Mouse (Mus musculus): ENCODE measurements at regions not wholly inside any gene's neighbourhood (a gene's known extent, or its start where the extent isn't known, plus 50 kb on each side); places are given as distances from the start of the nearest gene placed in this dataset.
"Not testable (repeated sequence)": the region's sequence is repeated elsewhere in the genome, so short reads cannot be mapped to it uniquely, and the experiment has no call there.

DNA sequence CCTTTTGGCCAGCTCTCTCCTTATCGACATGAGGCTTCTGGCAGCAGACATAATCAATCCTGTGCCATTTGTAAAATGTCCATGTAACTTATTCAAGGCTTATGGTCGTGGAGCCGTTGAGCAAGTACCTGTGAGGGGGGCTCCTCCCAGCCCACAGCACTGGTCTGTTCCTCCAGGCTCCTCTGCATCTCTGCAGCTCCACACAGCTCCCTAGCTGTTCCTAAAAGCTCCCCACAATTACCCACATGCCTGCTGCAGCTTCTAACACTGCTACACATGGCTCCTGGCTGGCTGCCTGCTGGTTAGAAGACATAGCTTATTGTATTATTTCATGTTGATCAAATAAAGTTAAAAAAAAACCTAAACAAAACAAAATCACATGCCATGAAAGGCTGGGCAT lies 77.9 kb downstream of the Tcp10c start:
- not testable (repeated sequence) for DNase-seq (ENCODE audit: low spot score in 2 of 2); H3K27ac ChIP-seq; H3K4me3 ChIP-seq

DNA sequence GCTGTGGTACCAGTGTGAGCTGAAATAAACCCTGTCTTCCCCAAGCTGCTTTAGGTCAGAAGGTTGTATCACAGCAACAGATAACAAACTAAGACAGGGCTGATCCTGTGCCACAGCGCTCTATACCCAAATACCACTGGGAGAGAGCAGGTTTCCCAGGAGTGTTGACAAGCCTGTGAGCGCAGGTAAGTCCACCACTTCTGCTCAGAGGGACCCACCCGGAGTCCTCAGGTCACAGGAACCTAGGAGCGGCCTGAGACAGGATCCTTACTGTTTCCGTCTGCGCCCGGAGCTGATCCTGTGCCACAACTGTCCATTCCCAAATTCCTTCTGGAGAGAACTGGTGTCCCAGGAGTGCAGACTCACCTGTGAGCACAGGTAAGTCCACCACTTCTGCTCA lies 79.8 kb downstream of the Tcp10c start:
- H3K27ac ChIP-seq; DNase-seq (ENCODE audit: low spot score in 2 of 2); H3K4me3 ChIP-seq: not testable (repeated sequence)

DNA sequence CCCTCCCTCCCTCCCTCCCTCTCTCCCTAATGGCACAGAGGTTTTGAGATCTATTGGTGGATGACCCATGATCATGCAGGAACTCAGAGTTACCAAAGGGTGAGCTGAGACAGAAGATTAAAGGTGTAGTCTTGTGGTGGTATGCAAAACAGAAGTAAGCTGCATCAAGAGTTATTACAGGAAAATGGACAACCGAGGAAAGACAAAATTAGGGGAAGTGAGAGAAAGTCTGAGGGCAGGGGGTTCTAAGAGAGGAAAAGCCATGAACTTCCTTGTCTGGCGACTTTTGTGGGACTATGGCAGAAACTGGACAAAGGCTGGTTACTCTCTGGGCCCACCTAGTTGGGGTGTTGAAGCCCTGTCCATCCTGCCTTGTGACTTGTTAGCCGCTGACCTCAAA lies 84.4 kb downstream of the Tcp10c start:
- not testable (repeated sequence) for H3K4me3 ChIP-seq; H3K27ac ChIP-seq; DNase-seq (ENCODE audit: low spot score in 2 of 2)

DNA sequence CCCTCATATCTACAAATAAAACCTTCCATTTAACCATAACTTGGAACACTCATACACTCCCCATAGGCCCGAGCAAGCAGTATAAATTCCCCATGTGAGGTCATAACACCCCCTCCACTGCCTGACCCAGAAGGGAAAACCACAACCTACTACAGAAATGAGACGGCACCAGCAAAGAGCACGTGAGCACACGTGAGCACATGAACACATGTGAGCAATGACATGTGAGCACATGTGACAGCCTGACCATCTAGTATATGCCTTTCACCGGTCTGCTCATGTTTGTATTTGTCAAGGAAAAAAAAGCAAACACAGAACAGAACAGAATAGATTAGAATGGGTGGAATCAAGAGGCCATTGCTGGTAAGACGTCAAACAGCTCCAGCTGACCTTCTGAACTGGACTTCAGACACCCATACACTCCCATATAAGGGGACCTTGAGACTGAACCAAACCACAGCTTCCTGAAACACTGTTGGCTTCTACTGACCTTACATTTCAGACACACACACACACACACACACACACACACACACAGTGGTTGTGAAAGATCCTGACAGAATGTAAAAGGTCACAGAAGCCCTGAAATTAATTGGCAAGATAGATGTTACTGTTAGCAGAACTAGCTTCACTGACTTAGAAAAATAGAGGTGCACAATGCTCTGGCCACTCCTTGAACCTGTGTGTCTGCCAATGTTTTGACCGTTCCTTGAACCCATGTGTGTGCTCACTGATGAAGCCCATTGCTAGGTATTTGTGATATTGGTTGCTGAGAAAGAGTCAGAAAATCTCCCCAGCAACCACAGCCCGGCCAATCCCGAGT lies 86.5 kb downstream of the Tcp10c start:
- not testable (repeated sequence) for H3K27ac ChIP-seq; DNase-seq (ENCODE audit: low spot score in 2 of 2); H3K4me3 ChIP-seq

DNA sequence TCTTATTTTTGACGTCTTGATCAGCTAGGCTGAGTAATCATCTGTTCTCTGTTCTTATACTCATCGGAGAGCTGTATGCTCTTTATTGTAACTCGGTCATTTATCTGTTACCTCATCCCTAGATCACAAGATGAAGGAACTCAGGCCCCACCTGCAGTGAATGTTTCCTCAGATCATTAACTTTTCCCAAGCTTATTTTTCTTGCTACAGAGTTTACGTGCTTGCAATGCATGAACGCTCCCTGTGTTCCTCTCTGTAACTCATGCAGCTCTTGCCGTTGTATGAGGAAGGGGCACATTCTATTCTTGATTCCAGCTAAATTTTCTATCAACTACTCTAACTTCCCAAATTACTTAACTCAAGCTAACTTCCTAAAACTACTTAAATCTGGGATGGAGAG lies 87.9 kb downstream of the Tcp10c start:
- not testable (repeated sequence) for H3K27ac ChIP-seq; DNase-seq (ENCODE audit: low spot score in 2 of 2); H3K4me3 ChIP-seq

DNA sequence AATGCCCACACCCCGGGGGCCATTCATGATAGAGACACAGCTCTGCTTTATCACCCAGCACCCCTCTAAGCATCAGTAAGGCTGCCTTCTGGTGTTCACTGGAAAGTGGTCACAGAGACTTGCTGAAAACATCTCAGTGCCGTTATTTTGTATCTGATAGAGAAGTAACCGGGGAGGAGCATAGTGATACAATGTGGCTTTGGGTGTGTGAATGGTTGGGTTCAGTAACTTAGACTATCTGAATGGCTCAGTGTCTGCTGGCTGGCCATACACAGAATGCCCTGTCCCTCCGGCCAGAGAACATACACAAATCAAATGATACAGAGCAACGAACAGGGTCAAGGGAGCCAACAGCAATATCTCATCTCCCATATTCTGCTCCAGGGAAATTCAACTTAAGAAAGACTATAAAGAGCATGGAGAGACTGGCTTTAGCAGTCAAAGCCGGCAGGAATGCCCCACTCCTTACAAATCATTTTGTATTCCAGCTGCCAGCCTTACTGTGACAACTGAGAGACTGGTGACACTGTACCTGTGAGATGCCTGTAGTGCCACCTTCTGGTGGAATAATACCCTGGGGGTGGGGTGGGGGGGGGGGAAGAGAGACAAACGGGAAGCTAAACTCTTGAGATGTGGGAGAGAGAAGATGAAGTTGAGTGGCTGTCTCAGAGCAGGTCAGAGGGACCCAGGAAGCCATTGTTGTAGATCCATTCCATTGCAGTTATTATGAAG lies 102.7 kb downstream of the Tcp10c start:
- DNase-seq (ENCODE audit: low spot score in 2 of 2): not testable (repeated sequence)

DNA sequence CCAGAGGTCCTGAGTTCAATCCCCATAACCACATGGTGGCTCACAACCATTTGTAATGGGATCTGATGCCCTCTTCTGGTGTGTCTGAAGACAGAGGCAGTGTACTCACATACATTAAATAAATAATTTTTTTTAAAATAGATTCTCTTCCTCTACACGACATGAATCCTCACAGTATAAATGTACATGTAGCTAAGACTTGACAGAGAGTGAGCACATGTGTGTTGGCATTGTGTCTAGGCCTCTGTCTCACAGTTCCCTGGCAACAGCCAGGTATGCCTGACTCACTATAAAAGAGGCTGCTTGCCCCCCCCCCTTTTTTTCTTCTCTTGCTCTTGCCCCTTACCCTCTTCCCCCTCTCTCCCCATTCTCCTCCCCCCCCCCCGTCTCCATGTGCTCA lies 103.6 kb downstream of the Tcp10c start:
- DNase-seq (ENCODE audit: low spot score in 2 of 2); H3K27ac ChIP-seq; H3K4me3 ChIP-seq: not testable (repeated sequence)

More for the DNA sequence above, 102.7 kb downstream of the Tcp10c start:
- H3K27ac ChIP-seq, H3K4me3 ChIP-seq: not testable (repeated sequence)

DNA sequence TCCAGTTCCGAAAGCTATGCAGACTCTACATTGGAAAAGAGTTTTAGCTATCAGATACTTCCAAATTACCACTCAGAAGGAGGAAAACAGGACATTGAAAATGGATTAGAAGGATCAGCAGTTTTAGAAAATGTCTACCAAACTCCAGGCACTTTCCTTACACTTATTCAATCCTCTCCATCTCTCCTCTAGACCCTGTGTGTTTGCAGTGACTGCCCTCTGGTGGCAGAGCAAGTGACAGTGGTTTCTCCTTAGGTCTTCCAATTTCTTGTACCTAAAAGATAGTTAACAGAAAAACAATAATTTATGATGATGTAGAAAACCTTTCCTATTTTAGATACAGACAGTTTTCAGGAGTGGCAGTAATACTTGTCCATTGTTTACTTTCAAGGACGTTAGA lies 104.4 kb downstream of the Tcp10c start:
- H3K27ac ChIP-seq; DNase-seq (ENCODE audit: low spot score in 2 of 2); H3K4me3 ChIP-seq: not testable (repeated sequence)

DNA sequence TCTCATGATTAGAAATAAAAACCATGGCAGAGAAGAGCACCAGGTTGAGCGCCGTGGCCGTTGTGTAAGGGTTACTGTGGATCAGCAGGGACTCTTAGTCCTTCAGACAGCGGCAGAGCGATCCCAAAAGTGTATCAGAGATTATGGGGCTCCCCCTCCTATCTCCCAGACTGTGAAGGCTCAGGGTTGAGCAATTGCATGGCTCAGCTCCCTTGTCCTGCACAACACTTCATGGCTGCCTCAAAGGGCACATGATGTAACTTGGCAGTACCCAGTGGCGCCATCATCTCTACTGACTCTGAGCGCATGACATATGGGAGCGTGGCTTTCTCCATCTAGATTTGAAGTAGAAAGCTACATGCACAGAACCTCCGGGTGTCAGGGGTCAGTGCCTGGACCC lies 108.3 kb downstream of the Tcp10c start:
- DNase-seq (ENCODE audit: low spot score in 2 of 2); H3K27ac ChIP-seq; H3K4me3 ChIP-seq: not testable (repeated sequence)

DNA sequence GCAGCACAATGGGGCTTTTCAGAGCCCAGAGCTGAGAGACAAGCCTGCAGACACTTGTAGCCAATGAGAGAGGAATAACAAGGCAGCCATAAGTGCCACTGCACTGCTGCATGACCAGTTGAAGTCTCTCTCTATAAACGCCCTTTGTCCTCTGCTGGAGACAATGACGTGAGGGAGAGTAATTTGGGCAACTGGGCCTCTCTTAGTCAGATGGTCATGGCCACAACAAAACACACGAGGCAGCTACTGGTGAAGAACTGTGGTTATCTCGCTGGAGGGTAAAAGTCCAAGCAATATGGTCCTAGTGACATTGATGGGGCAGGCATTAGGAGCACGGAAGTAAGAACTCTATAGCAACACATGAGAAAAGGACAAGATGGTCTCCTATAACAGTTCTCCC lies 111.5 kb downstream of the Tcp10c start:
- not testable (repeated sequence) for H3K4me3 ChIP-seq; DNase-seq (ENCODE audit: low spot score in 2 of 2); H3K27ac ChIP-seq

DNA sequence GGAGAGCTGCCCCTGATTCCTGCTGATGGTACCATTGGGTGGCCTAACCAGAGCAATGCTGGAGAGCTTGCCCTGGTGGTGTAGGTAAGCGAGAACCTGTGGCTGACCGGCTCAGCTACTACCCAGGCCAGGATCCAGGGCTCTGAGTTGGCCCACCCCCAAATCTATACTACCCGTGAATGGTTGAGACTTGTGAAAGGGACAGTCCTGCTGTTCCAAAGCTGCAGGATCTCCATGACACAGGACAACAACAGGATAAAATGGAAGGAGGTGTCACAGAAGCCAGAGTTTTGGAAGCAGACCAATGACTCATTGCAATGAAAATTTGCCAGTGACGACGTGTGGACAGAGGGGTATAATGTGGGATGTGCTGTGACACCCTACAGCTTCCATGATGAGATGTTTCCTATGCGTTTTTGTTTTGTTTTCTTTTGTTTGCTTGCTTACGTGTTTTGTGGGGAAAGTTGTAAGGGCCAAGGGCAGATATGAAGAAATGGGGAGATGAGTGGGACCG lies 115.6 kb downstream of the Tcp10c start:
- H3K4me3 ChIP-seq; DNase-seq (ENCODE audit: low spot score in 2 of 2); H3K27ac ChIP-seq: not testable (repeated sequence)

DNA sequence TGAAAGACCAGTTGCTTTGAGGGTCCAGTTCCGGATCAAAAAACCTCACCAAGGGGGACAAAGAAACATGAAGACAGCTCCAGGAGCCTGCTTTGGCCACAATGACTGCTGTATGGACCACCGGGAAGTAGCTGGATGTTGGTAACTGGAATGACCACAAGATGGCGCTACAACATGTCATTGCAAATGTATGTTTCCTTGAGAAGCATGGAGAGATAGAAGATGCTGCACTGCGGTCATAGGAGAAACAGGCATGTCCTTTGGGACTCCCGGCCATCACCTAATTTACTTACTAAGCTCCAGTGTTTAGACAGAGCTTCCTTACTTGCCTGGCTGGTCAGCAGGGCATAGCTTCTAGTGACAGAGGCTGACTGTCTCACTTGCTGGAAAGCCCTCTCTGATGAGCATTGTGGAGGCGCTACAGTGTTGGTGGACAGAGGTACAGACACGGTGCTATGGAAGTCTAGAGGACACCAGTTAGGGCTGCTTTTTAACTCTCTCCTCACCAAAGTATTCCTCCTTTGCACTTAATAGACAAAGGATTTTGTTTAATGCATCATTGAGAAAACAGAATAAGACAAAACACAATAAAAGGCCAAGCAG lies 118.2 kb downstream of the Tcp10c start:
- DNase-seq (ENCODE audit: low spot score in 2 of 2): peak; percentile 72 to 75
- H3K4me3 ChIP-seq: no peak overlapping the region
- H3K27ac ChIP-seq: no peak overlapping the region
- peak; percentile 97 for TF ChIP-seq CTCF (conservative IDR thresholded peaks at IDR 0.05)

DNA sequence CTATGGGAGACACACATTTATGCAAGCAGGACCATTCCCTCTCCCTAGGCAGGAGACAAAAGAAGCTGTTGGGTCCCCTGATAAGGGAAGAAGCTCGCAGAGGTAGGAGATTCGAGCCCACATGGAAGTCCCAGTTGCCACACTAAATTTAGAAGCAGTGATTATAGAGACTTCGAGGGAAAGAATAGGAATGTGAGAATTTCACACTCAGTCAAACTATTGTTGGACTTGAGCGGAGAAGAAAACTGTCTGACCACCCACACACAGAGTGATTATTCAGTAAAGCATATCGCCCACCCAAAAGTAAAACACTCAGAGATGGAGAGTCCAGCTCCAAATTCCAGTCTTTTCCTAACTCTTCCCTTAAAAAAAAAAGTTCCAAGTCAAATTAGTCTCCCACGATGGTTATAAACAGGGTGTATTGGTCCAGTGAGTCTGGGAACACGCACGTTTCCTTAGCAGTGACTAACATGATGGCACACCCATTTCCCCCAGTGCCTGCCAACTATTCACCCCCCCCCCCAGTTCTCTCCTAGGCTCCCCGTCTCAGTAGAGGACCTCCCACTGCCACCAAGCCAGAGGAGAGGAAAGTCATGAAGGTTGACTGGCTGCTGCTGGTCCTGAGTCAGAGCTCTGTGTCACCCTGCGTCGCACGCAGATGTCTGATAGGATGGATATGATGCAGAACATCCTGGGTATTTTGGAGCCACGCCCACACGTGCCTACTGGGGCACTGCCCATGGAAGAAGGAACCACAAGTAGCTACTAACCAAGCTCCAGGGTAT lies 120.1 kb downstream of the Tcp10c start:
- Histone ChIP-seq H3K4me3 (no peak overlapping the region), H3K27ac (0 out of 2 replicates have a peak overlapping the region, but pooled peaks have one; percentile 23)
- no peak for DNase-seq (ENCODE audit: low spot score in 2 of 2)
- no peak for TF ChIP-seq CTCF (conservative IDR thresholded peaks at IDR 0.05)
